Mouse (Mus musculus) layer of hippocampus, postnatal 10 days (tissue): ENCODE results near the gene Stk40. TPM values are rescaled to one million over a fixed set of nuclear protein-coding genes. Genes with fewer than 3 reads are reported as not detected.

Experiments used
- DNase-seq, 2 experiments: peaks; one replicate each; pipeline ENCODE4 v3.0.0; 2021; ENCODE audit warnings: low spot score in 2 of 2
- total RNA-seq, 2 experiments: library from RNA; stranded (reverse); gene quantifications; 2 replicates each; pipeline ENCODE4 v1.2.3; 2021

The Stk40 gene
- total RNA-seq, 2 experiments from 2014 or later, result 19.7 to 20.7 TPM

DNA sequence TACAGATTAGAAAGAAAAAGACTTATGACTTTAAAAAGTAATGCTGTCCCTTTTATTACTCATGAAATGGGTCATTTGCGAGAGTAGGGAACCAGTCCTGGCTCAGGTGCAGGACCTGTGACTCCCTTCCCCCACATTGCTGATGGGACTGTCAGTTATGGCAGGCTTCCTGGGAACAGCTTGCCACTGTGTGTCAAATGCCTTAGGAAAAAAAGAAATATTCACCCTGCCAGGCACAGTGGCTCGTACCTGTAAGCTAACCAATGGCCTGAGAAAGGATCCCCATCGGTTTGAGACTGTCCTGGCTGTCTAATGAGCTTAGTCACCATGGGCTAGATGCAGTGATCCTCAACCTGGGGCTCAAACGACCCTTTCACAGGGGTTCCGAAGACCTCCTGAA is 16.3 kb downstream of the Stk40 start:
- no peak for DNase-seq

DNA sequence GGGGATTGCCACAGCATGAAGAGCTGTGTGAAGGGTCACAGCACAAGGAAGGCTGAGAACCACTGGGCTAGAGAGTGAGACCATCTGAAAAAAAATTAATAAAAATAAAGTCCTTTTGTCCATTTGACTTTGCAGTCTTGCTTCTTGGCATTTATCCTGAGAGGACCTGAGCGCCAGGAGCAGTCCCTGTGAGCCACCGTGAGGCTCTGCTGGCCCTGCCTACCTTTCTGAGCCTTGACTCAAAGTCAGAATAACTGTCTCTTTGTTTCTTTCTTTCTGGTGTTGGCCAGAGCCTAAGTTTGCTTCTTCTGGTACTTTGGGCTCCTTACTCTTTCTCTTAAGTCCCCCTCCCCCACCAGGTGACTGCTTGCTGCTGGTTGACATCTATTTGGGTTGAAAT is 16.7 kb downstream of the Stk40 start:
- no peak for DNase-seq

DNA sequence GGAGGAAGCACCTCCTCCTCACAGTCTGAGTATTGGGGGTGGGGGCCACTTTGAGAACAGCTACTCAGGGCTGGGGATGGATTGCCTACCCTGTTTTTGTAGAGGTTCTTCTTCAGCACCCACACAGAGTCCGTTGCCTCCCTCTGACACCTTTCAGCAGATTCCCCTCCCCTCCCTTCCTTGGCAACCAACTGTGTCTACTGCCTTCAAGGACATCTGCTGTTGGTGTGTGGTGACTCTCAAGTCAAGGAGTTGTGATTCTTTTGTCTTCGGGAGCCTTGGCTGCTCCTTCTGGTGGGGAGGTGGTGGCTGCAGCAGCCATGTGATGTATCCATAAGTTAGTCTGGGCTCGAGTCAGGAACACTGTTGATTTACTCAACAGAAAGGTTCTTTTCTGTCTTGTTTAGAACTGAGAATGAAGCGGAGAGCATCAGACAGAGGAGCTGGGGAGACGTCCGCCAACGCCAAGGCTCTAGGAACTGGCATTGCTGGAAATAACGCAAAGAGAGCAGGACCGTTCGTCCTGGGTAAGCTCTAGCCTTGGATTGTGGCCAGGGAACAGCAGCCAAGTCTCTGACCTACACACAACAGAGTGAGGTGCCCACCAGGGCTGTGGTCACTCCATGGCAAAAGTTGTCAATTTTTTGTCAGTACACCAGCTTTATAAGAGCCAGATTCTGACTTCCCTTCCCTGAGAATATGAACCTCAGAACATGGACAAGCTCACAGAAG is 19.7 kb downstream of the Stk40 start:
- no peak for DNase-seq

DNA sequence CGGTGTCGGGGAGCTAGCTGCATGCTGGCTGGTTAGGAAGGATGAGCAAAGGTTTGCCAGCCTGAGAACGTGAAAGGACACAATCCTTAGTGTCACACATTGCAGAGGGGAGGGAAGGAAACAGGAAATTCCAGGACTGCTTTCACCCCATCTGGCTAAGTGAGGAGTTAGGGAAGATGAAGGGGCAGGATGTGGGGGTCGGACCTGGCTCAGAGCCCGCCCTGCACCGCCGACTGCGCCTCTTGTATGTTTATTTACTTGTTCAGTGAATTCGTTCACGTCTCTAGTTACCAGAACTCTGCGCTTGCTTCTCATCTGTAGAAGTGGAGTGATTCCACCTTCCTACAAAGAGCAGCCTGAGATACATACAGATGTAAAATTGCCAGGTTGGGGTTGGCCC is 26.7 kb downstream of the Stk40 start:
- DNase-seq, result no peak

DNA sequence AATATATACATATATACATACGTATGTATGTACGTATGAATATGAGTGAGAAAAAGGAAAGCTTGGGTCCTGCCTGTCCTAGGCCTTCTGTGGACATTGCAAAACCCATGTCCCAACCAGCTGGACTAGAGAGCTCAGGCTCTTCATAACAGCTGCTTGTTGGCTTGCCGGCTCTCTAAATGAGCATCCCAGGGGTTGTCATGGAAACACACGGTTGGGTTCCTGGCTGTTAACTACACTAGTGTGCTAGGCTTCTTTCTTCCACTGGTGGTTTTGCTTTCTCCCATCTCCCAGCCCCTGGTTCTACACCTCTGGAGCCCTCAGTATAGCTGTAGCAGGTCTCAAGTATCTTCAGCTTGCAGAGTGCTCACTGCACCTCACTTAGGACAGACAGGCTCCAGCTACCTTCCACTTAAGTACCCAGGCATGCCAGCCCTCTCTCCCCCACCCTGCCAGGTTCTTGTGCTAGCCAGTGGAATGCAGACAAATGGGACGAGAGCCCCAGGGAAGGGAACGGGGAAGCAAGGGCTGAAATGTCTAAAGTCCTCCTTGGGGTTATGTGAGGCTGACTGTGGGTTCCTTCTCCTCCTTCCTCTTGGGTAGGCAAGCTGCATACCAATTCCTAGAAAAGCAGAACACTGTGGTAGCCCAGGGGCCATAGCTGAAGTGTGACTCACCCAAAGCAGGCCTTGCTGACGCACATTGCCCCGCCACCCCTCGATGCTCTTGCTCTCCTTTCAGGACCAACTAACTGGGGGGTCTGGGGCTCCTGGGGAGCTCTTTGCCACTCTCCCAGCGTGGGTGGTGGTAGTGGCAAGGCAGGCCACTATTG is 27.7 kb downstream of the Stk40 start:
- peak; percentile 57 to 66 for DNase-seq

DNA sequence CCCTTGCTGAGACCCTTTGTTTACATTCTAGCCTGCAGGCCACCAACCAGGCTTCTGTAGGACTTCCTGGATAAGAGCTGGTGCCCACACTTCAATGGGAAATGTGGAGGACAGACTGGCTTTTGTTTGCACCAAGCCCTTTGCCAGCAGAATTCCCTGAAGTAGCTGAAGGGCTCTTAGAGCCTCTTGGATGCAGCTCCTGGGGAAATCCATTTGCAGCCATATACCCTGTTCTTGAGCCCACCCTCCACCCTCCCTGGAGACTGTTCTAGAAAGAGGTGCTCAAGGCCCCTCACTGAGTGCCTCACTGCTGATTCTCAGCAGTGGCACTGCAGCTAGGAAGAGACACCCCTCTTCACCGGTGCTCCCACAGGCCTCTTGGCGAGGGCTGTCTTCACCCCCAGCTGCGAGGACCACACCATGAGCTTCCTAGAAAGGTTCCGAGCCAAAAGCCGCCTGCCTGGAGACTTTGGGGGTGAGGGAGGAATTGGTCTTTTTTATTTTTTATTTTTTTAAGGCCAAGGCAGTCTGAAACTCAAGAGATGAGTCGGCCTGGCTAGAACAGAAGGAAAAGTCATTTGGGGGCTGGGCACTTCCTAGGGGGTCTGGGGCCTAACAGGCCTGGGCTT is 29.0 kb downstream of the Stk40 start:
- DNase-seq, result no peak

DNA sequence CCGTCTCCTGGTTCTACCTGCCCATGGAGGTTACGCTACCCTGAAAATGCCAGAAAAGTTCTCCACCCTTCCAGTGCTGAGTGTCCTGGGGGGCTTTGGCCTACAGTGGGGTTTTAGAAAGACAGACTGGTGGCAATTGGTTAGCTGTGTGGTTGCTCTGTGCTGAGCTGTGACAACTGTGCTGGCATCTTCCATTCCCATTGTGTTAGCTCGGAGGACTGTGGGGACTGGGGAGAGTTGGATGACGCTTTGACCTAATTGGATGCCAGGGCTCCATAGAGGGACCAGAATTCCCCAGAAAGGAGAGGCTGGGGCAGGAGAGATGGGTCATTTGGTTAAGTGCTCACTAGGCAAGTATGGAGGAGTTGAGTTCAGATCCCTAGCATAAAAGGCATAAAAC is 30.5 kb downstream of the Stk40 start:
- DNase-seq, result no peak

DNA sequence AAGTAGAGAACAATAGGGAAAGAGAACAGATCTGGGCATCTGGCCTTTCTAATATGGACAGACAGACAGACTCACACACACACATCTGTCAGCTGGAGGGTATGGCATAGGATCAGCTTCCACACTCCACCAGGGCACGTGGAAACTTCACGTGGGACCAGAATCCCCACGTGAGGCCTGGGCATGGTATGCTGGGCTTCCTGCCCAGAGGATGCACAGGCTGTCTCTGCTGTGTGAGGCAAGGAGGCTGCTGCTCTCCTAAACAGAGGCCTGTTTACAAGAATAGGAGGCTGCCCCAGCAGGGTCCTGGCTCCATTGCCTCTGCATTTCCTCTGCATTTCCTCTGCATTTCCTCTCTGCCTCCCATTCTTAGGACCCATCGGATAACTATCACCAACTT is 30.9 kb downstream of the Stk40 start:
- DNase-seq, result no peak

DNA sequence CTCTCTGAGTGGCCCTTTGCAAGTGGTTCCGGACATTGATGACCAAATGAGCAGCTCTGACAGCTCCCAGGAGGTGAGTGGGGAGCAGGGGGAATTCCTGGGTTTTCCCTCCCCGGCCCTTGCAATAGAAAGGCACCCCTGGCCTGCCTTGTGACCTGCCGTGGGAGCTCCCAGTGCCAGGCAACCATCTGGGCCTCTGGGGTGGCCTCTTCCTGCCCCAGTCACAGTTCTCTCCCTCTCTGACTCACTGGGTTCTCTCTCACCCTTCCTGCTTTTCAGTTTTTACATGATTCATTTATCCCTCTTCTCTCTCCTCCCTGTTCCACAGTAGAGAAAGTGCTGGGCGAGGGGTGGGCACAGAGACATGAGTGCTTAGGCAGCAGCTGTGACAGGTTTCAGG is 34.0 kb downstream of the Stk40 start:
- no peak for DNase-seq

DNA sequence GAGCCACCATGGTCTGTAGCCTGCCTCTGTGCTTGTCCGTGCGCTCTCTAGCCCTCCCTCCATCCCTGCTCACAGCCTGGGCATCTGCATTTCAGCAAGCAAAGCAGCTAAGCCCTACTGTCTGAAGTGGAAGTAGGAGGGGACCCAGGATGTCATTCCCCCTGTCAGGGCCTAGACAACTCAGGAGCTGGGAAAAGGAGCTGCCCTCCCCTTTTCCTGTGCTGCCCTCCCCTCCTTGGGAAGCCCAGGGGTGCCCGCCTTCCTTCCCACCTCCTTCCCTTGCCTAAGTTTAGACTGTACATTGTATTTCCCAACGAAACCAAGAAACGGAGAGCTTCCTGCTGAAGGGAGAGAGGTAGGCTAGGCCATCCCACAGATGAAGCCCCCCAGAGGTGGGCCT is 37.3 kb downstream of the Stk40 start:
- no peak for DNase-seq

DNA sequence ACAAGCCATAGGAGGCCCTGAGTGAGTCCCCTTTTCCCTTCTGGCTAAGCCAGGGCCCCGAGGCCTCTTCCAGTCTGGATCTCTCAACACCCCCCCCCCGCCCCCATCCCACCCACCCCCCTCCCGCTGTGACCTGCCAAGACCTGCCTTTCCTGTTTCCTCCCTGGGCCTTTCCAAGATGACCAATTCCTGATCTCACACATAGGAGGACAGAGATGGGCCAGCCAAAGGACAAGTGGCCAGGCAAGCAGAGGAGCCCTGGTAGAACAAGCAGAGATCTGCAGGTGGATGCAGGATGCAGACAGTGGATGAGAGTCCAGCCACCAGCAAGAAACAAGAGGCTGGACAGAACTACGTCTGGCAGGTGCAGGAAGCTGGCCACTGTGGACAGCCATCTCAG is 41.6 kb downstream of the Stk40 start:
- DNase-seq, result no peak

DNA sequence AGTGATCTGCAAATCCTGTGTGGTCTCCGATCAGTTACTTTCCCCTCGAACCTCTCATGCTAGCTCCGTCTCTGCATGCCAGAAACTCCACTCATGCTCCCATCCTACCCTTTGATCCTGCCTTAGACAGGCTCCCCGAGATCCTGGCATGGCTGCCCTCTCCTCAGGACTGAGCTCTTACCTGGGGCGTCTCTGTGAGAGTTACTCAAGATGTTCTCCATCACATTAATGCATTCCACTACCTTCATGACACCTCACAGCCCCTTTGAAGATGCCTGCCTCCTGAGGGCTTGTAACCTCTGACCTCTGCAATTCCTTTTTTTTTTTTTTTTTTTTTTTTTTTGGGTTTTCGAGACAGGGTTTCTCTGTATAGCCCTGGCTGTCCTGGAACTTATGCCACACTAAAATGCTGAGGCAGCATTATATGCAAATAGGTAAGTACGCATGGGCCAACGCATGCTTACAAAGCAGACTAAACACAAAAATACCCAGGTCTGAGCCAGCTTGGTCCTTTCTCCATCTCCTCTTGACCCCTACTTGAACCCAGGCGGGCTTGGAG is 43.3 kb downstream of the Stk40 start:
- no peak for DNase-seq

DNA sequence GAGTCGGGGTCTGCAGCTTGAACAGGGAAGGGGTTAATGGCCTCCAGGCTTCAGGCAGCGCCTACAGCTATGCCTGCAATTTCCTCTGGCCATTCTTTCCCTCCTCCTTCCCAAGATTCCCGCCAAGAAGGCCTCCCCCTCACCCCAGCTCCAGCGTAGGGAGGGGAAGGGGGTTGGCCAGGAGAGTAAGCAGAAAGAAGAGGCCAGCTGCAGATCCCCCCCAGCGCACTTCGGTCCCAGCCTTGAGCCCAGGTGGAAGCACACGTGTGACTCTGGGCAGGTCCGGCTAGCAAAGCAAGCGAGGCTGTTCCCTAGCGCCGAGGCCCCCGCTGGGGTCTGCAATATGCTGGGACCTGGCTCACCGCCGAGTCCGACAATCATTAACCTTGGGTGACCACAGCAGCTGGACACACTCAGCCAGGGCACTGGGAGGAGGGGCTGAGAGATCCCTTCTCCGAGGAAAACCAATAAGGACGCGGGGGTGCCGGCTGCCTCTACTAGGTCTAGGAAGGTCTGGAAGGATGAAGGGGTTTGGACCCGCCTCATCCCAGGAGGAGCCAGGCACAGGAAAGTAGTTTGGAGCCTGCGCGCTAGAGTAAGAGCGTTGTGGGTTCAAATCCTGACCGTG is 43.9 kb downstream of the Stk40 start, which contains the start of gene Eva1b:
Eva1b (plus strand) TSS at position 212 of the 628 bp plus-strand sequence.
- DNase-seq, result no peak

DNA sequence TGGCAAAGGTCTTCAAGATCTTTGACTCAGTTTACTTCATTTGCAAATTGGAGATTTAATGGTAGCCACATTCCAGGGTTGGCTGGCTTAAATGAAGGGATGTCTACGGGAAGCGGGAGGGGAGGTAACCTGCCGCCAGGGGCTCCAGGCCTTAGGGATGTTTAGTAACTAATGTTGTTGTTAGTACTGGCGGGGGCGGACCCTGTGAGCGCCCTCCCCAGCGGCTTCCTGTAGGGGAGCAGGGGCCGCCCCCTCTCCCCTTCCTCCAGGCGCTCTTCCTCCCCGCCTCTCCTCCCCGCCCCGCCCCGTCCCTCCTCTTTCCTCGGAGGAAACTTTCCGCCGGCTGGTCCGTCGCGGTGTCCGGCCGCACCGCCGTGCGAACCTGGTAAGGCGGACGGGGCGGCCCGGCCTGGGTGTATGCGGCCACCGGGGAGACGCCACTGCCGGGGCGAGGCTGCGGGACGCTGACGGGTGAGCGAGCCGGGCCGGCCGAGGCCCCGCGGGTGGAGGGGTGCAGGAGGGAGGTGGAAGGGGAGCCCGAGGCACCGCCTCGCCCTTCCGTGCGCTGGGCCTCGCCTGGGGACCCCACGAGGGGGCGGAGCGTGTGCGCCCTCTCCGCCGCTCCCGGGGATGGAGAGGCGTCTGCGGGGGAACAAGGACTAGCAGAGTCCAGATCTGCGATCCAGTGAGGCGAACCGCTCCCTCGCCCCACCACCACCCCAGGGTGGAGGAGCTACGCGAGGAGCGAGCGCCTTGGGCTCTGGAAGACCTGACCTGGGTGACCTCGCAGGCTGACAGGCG is 44.6 kb downstream of the Stk40 start:
- peak in 1 of 2 experiments; percentile 21 for DNase-seq

DNA sequence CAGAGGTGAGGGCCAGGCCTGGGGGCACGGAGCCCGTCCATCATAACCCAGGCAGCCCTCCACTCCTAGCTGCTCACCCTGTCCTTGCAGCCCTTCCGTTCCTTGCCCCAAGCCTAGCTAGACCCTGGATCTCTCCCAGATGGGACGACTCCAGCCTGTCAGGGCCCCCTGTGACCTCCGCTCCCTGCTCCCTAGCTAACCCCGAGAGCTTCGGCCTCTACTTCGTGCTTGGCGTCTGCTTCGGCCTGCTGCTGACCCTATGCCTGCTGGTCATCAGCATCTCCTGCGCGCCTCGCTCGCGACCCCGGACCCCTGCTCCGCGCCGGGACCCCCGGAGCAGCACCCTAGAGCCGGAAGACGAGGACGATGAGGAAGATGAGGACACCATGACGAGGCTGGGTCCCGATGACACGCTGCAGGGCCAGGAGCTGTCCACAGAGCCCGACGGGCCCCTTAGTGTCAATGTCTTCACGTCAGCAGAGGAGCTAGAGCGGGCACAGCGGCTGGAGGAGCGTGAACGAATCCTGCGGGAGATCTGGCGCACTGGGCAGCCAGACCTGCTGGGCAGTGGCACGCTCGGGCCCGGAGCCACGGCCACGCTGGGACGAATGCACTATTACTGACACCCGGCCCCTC is 45.4 kb downstream of the Stk40 start:
- no peak for DNase-seq

DNA sequence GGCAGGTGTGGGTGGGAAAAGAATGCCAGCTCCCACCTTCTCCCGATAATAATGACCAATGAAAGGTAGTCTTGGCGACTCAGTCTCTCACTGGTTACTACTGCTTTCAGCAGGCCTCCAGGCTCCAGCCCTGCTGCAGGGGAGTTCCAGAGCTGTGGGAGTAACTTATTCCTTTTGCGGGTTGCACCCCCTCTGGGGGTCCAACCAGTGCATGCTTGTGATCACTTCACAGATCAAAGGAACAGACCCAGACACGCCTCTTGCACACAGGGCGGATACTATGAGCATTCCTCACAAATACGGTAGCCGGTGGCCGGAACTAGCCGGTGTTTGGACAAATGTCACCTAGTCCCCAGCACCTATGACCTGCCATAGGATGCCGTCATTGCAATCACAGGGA is 46.0 kb downstream of the Stk40 start:
- no peak for DNase-seq

DNA sequence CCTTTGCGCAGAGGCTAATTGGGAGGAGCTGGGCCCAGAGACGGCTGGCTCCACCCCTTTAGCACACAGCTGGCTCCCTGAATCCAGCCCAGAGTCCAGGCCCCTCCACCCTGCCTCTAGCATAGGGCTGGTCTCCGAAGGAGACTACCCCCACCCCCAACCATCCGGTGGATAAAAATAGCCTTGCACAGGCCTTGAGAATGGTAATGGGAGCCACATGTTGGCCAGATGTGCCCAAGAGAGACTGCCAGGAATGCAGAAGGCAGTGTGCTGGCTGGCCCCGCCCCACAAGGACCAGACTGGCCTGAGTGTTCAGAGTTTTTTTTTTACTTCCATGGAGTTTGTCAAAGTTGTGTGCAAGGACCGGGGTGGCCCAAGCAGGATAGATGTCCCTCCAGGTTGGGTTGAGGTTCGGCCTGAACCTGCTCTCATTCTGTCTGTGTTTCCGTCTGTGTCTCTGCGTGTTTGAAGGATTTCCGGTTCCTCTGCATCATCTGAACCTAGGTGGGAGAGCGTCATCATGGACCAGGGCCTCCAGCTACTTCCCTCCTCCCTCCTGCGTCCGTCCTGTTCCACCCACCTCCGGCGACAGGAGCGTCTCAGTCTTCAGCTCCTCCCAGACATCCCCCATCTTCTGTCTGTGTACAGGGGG is 46.7 kb downstream of the Stk40 start:
- DNase-seq, result no peak

DNA sequence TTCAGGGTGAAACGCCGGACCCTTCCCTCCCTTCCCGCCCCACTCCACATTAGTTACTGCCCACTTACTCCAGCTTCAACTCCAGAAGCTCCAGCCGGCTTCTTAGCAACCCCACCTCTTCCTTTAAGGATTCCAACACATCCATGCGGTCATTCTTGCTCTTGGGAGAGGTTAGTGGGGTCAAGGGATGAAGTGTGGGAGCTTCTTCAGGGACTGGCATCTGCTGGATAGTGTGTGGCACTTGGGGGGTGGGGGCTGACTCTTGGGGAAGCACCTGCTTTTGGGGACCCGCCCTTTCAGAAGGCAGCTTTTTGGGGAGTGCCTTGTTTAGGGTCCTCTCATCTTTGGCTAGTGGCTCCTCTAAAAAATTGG is 47.2 kb downstream of the Stk40 start:
- no peak for DNase-seq

DNA sequence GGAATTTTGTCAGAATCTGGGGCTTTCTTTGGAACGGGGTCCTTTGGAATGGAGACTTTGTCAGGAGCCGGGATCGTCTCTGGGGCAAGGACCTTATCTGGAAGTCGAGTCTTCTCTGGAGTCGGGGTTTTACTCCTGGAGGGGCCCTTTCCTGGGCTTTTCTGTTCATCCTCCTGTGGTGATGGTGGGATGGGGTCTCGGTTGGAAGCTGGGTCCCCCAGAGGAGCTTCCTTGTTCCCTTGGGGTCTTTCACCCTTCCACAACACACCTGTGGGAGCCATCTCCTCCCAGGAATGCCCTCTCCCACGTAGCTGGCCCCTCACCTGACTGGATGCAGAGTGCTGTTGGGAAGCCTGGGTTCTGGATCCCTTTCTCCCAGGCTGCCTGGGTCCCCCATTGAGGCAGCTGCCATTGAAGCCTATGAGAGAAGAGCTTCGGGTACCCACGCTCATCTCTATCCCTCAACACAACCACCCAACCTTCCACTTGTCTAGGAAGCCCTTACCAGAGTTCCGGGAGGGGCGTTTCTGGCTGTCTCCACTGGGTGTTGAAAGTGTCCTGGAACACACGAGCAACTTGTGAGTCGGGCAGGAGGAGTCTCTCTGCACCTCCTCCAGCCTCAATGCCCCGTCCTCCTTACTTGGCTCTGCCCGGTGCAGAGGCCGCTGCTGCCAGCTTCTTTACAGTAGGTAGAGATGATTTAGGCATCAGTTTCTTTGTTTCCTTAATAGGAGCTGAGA is 48.1 kb downstream of the Stk40 start:
- no peak for DNase-seq
